Mouse (Mus musculus) heart, adult 9 months (tissue): Measurements from ENCODE around the gene Acyp1.

Source experiments
- DNase-seq, 2 experiments: peaks; one replicate each; pipeline ENCODE4 v3.0.0; 2022; ENCODE audit warnings: low spot score in 2 of 2

The Acyp1 gene

DNA sequence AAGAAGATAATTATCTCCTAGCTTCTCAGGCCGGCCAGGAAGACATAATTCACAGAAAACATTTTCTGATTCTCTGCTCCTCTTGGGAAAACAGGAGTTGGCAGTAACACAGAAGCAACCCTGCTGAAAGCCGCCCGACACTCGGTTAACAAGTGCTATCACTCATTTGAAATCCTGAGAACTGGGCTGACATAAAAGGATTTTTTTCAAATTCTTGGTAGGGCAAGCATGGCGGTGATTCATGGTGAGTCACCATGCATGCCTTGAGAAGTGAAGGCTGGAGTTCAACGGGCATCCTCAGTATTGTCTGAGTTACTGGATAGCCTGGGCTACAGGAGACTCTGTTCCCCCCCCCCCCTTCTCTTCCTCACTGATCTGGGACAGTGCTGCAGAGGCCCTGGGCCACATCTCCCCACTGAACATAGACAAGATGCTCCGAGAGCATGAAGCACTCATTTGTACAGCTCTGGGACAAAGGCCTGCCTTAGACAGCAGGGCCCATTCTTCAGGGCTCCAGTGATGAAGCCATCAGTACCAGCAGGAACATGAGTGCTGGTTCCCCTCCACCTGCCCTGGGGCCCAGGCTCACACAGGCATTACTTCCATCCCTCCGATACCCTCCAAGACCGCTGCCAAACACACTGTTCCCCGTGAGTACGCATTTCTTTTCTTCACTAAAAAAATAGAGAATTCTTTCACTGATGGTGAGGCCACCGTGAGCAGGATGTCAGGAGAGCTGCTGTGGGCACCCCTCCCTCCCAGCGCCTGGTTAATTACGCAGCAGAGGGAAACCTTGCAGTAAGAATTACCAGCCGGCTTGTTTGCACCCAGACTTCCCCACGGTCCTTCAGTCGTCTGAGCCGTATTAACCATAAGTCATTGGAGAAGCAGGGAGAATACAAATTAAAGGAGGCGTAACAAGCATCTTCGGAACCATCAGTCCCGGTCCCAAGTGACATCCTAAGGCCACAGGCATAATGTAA lies 54.6 kb downstream of the Acyp1 start:
- no peak for DNase-seq

GRCm38 (mm10) chr12:85227876-85228599 lies 60.2 kb downstream of the Acyp1 start:
- DNase-seq, result no peak

DNA sequence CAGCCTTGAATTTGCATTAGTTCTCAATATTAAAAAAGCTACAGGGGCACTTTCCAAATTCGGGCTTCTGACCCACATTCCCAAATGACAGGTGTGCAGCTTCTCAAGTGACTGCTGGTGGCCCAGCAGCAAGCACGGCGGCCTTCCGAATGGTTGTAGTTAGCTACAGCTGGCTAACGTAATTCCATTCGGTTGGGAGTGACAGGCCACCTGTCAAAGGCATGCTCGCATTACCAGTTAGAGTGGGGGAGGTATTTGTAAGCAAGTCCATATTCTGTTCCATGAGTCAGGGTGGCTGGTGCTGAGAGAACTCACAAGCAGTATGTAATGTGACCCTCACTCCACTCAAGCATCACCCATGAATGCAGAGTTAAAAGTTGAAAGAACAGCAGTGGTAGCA lies 61.0 kb downstream of the Acyp1 start:
- DNase-seq, result no peak
